Mouse (Mus musculus): ENCODE measurements at regions not wholly inside any gene's neighbourhood (a gene's known extent, or its start where the extent isn't known, plus 50 kb on each side); places are given as distances from the start of the nearest gene placed in this dataset.

DNA sequence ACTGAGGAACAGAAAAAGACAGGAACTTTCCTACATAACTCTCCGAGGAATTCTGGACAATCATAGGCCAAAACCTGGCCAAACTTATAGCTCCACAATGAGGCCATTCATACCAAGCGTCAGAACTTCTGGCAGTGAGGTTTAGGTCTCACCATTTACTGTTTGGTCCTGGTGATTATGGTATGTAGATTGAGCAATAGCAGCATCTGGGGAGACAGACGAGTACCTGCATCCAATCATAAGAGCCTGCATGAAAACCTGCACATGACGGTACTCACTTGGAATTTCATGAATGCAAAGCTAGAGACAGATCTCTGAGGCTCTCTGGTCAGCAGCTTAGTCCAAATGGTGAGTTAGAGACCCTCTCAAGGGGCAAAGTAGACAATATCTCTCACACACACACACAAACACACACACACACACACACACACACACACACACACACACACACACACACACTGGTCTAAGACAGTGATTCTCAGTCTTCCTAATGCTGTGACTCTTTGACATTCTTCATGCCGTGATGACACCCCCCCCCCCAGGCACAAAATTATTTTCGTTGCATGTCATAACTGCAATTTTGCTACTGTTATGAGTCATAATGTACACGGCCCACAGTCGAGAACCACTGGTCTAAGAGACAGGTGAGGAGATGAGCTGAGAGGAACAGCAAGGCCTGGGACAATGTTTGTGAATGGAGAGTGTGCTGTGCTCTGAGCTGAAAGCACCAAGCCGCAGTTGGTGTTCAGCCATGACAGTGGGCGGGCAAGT, 522.6 kb upstream of the Atp11b start:
- no peak for DNase-seq (ENCODE audit: extremely low spot score in 1 of 2, low spot score in 1 of 2)

- no peak for DNase-seq (ENCODE audit: extremely low spot score in 1 of 2, low spot score in 1 of 2)
Measured at GRCm38 (mm10) chr3:35232487-35232886, 521.4 kb upstream of the Atp11b start.

GRCm38 (mm10) chr3:35235066-35235465, 518.8 kb upstream of the Atp11b start:
- no peak for DNase-seq (ENCODE audit: extremely low spot score in 1 of 2, low spot score in 1 of 2)

DNA sequence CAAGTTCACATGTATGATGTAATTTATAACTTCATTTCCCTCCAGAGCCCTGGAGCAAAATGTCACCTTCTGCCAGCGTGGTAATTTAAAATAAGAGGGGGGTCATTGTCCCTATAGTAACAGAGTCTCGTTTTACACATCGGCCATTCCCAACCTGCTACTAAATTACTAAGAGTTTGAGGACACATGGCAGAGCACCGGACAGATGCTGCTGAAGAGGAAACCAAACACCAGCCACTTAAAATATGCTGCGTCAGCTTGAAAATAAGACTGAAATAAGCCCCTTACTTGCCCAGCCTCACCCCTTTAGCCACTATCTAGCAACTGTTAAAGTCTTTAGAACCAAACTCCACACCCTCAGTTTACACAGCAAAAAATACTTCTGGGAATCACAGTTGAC, 518.1 kb upstream of the Atp11b start:
- DNase-seq (ENCODE audit: extremely low spot score in 1 of 2, low spot score in 1 of 2), result no peak

DNA sequence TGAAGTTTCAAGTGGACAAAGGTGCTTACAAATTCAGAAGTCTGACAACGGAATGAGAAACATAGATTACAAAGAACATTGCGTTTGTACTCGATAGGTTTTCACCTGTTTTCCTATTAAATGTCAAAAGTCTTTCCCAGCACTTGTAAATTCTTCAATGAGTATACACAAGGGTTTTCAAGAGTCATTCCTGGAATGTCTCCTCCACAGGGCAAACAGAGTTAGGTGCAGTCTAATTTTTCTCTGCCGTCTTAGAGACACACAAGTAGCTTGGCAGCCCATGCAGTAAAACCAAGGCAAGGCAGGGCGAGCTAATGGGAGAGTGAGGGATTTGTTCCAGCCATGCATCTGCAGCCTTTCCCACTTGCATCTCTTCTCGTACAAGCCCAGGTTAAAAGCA, 516.6 kb upstream of the Atp11b start:
- DNase-seq (ENCODE audit: extremely low spot score in 1 of 2, low spot score in 1 of 2), result no peak

DNA sequence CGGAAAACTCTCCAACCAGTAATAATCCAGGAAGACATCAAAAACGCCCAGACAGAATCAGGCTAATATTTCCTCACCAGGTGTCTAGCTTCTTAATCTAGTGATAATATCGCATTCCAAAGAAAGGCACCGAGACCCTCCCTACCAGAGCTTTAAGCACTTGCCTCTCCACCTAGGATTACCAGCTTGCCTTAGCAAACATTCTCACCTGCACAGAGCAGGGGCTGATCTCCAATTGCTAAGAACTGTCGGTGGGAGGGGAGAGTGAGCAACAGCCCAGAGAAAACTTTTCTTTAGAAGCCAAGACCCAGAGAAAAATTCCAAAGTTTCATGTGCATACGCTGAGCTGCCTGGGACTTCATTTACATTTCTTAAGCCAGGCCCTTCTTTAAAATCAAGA, 511.6 kb upstream of the Atp11b start:
- no peak for DNase-seq (ENCODE audit: extremely low spot score in 1 of 2, low spot score in 1 of 2)

GRCm38 (mm10) chr3:35242871-35243529, 510.9 kb upstream of the Atp11b start:
- DNase-seq (ENCODE audit: extremely low spot score in 1 of 2, low spot score in 1 of 2), result no peak

GRCm38 (mm10) chr3:35245003-35245402, 508.9 kb upstream of the Atp11b start:
- no peak for DNase-seq (ENCODE audit: extremely low spot score in 1 of 2, low spot score in 1 of 2)

DNA sequence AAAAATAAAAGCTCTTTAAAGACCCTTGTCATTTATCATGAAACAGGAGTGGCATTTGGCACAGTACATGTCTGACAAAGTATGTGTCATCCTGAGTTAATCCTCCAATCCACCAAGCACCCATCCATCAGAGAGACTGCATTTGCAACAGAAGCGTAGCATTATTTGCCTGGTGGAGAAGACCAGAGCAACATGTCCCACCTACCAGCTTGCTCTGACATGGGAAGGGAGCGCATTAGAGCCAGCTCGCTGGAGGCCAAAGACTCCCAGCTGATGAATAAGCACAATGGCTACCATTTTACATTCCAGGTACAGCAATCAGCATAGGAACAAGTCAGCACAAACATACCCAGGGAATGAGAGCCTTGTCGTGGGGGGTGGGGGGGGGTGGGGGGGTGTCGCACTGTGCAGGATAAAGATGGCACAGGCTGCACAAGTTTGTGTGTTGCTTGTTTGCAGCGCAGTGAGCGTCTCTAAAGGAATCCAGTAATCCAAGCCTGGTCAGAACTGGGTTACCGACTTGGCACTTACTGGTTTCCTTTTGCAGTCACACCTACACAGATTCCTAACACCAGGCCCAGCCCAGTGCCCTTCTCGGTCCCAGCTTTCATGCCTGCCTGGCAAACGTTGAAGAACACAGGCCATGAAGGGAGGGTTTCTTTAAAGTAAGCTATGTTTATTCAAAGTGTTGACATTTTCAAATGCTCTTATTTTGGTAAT, 507.8 kb upstream of the Atp11b start:
- DNase-seq (ENCODE audit: extremely low spot score in 1 of 2, low spot score in 1 of 2), result no peak

GRCm38 (mm10) chr3:35249160-35249559, 504.7 kb upstream of the Atp11b start:
- no peak for DNase-seq (ENCODE audit: extremely low spot score in 1 of 2, low spot score in 1 of 2)

- no peak for DNase-seq (ENCODE audit: extremely low spot score in 1 of 2, low spot score in 1 of 2)
Measured at GRCm38 (mm10) chr3:35250092-35250749, 503.7 kb upstream of the Atp11b start.

GRCm38 (mm10) chr3:35253861-35254260, 500.0 kb upstream of the Atp11b start:
- DNase-seq (ENCODE audit: extremely low spot score in 1 of 2, low spot score in 1 of 2), result no peak

DNA sequence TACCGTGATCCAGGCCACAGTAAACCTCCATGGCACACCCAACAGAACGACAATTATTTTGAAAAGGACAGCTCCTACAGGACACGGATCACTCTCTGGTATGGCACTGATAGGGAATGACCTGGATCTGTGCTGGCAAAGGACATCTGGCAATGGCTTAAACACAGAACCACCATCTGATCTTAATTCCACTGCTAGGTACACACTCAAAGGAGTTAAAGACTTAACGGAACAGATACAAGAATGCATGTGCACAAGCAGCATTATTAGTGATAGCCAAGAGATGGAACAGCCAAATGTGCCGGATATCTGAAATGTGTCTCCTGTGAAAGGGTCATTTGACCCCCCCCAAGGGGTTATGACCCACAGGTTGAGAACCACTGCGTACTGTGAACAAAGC, 493.0 kb upstream of the Atp11b start:
- no peak for DNase-seq (ENCODE audit: extremely low spot score in 1 of 2, low spot score in 1 of 2)

- no peak for DNase-seq (ENCODE audit: extremely low spot score in 1 of 2, low spot score in 1 of 2)
Measured at GRCm38 (mm10) chr3:35268949-35269348, 485.0 kb upstream of the Atp11b start.

DNA sequence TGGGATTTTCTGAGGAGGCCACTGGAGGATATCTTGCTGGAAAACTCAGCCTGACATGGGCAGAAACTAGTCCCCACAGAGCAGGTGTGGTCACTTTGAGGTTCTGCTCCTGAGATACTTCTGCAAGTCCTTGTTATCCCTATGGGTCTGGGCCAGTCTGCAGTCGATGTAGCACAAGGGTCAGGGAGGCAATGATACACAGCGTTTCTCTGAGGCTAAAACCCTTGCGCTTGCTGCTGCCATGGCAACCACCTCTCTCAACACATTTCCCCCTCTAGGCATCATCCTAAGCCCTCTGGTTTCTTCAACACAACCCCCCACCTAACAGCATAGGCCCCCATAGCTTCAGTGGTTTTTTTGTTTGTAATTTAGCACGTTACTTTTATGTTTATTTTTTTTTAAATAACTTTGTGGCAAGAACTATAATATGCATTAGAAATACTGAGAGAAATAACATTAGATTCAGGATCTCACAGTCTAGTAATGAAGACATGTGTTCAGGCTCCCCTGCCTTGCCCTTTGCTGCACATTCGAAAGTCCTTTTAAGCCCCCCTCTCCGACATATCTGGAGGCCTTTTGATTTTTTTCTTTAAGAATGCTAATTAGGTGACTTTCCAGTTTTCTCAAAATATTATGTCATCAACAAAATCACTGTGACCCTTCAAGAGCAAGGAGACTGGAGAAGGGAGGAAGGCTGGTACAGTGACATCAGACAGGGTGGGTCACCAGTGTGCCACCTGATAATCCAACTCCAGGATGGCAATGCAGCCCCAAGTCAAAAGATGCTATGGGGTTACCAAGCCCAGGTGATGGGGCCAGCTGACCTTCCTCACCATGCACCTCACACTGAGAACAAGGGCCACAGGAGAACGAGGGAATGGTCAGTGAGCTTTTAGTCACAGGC, 483.7 kb upstream of the Atp11b start:
- DNase-seq (ENCODE audit: extremely low spot score in 1 of 2, low spot score in 1 of 2), result no peak

- DNase-seq (ENCODE audit: extremely low spot score in 1 of 2, low spot score in 1 of 2), result no peak
Measured at GRCm38 (mm10) chr3:35273546-35273945, 480.4 kb upstream of the Atp11b start.

GRCm38 (mm10) chr3:35280981-35281380, 472.9 kb upstream of the Atp11b start:
- no peak for DNase-seq (ENCODE audit: extremely low spot score in 1 of 2, low spot score in 1 of 2)

GRCm38 (mm10) chr3:35282106-35282505, 471.8 kb upstream of the Atp11b start:
- no peak for DNase-seq (ENCODE audit: extremely low spot score in 1 of 2, low spot score in 1 of 2)

DNA sequence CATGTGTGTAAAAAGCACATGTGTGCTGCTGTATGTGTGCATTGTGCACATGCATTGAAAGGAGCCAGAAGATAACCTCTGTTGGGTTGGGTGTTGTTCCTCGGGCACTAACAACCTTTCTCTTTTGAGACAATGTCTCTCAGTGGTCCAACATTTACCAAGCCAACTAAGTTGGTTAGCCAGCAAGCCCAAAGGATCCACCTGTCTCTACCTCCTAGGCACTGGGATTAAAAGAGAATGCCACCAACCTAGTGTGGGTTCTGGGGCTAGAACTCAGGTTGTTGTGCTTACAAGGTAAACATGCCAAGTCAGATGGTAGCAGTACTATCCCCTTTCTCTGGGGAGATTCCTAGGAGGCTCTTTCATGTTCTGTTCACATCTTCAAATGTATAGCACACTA, 459.1 kb upstream of the Atp11b start:
- DNase-seq (ENCODE audit: extremely low spot score in 1 of 2, low spot score in 1 of 2), result no peak

- DNase-seq (ENCODE audit: extremely low spot score in 1 of 2, low spot score in 1 of 2), result no peak
Measured at GRCm38 (mm10) chr3:35295746-35296145, 458.2 kb upstream of the Atp11b start.

Data from layer of hippocampus, postnatal 25 days (tissue).